Mouse (Mus musculus): Measurements from ENCODE around the gene Zfp821.

DNA sequence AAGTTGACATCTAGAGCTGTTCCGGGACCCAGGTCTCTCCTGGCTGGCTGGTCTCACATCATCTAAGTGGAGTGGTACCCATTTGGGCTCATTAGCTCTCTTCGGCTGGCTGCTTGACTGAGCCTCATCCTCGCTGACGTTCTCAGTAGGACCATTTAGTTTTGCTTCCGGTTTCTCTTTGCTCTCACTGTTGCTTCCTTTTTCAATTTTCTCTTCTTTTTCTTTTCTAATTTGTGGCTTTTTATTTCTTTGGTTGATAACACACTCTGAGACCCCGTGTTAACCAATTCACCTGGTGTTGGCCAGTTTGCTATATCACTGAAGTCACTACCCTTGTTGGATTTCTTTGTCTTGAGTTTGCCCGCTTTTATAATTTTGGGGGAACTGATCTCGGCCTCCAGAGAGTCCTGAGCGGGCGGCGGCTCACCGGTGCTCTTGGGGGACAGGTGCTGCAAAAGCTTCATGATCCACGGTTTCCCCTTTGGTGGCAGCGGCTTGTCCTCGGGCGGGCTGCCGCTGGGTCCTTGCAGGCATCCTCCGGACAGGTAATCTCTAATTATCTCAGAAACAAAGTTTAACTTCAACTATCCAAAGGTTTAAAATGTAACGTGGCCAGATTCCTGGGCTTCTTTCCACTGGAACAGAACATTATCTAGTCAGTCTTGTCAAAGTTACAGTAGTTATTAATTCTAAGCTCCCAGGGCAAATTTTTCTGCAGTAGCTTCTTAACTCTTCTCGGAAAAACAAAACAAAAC lies 46.6 kb downstream of the Zfp821 start:
- TF ChIP-seq CTCF (IDR thresholded peaks at IDR 0.05; ENCODE audit: low read depth, low read length) = no peak
- TF ChIP-seq POLR2A (IDR thresholded peaks at IDR 0.05; ENCODE audit: extremely low read depth, insufficient read depth, low read length) = no peak
